Mouse (Mus musculus) liver, embryonic 16.5 days (tissue): ENCODE measurements around the gene Topbp1. TPM values are rescaled to one million over a fixed set of nuclear protein-coding genes. Genes with fewer than 3 reads are reported as not detected.

ENCODE experiments used
- ATAC-seq: fragments of 200-750 bp; cut with Nextera tagmentation; 2 replicates; pipeline ENCODE4 v1.8.0; 2017; ENCODE audit warnings: low read depth, mild to moderate bottlenecking, moderate number of reproducible peaks, moderate library complexity
- H3K27ac ChIP-seq: fragments of 300-500 bp; sonication (generic); 2 replicates; pipeline ENCODE4 v1.5.1; 2014; ENCODE audit warnings: mild to moderate bottlenecking, low read length
- H3K27me3 ChIP-seq: fragments of 300-500 bp; sonication (generic); 2 replicates; pipeline ENCODE4 v1.6.1; 2014; ENCODE audit warnings: low read depth, low read length, mixed read lengths; ENCODE audit not compliant: control insufficient read depth, insufficient read depth
- H3K36me3 ChIP-seq: fragments of 300-500 bp; sonication (generic); 2 replicates; pipeline ENCODE4 v1.6.1; 2014; ENCODE audit warnings: mild to moderate bottlenecking; ENCODE audit not compliant: control insufficient read depth, insufficient read depth
- H3K4me1 ChIP-seq: fragments of 300-500 bp; sonication (generic); 2 replicates; pipeline ENCODE4 v1.6.1; 2014; ENCODE audit warnings: low read depth, low read length, mixed read lengths; ENCODE audit not compliant: control insufficient read depth
- H3K4me2 ChIP-seq: fragments of 300-500 bp; sonication (generic); 2 replicates; pipeline ENCODE4 v1.6.1; 2014; ENCODE audit warnings: low read depth, low read length, mixed read lengths
- H3K4me3 ChIP-seq: fragments of 300-500 bp; sonication (generic); 2 replicates; pipeline ENCODE4 v1.5.1; 2014; ENCODE audit warnings: low read depth, mild to moderate bottlenecking, low read length
- H3K9ac ChIP-seq: fragments of 300-500 bp; sonication (generic); 2 replicates; pipeline ENCODE4 v1.6.1; 2014; ENCODE audit warnings: low read depth, low read length
- H3K9me3 ChIP-seq: fragments of 300-500 bp; sonication (generic); replicated peaks from 2 replicates; pipeline ENCODE4 v1.6.1; 2016; ENCODE audit warnings: low read length; ENCODE audit not compliant: control insufficient read depth
- WGBS: fragments of 180-500 bp; shearing (Covaris S2); extraction: QIAGEN DNeasy Blood & Tissue Kit; methylation state at CpG from one replicate; pipeline ENCODE4 v1.1.7; 2014; ENCODE audit not compliant: insufficient replicate concordance; 5-methylcytosine and 5-hydroxymethylcytosine counted together
- polyA plus RNA-seq: library from polyadenylated mRNA; unstranded; fragments of >200 nt; fragmentation: Nextera tagmentation; extraction: Ambion mirVana; gene quantifications from 2 replicates; pipeline ENCODE4 v1.2.1, GENCODE M21; 2015

Gene Topbp1
- polyA plus RNA-seq, 1 experiment from 2014 or later, result 29.4 TPM

GRCm38 (mm10) chr9:103387011-103387653, 82.1 kb downstream of the Topbp1 start:
- H3K9me3 ChIP-seq, result no peaks in the 10 kb centered on the region
- no peaks in the 10 kb centered on the region for H3K4me1 ChIP-seq
- no peak overlapping the region for H3K4me2 ChIP-seq
- H3K27me3 ChIP-seq, result no peaks in the 10 kb centered on the region
- ATAC-seq, result no peak
- H3K36me3 ChIP-seq, result no peaks in the 10 kb centered on the region
- 60% methylated on average over 10 of the region's 10 CpGs for WGBS
- H3K4me3 ChIP-seq, result no peak overlapping the region
- H3K9ac ChIP-seq, result no peak overlapping the region
- no peak overlapping the region for H3K27ac ChIP-seq

- no peak for ATAC-seq
- Histone ChIP-seq H3K4me2 (no peak overlapping the region), H3K4me1 (no peaks in the 10 kb centered on the region), H3K9ac (no peak overlapping the region), H3K4me3 (no peak overlapping the region), H3K36me3 (no peaks in the 10 kb centered on the region), H3K27ac (no peak overlapping the region), H3K9me3 (no peaks in the 10 kb centered on the region), H3K27me3 (no peaks in the 10 kb centered on the region)
- 71% methylated on average over 6 of the region's 6 CpGs for WGBS
Observed at GRCm38 (mm10) chr9:103389261-103389660, 84.2 kb downstream of the Topbp1 start.

GRCm38 (mm10) chr9:103391796-103392372, 86.9 kb downstream of the Topbp1 start:
- Histone ChIP-seq H3K27ac (no peak overlapping the region), H3K9me3 (no peaks in the 10 kb centered on the region), H3K9ac (no peak overlapping the region), H3K36me3 (no peaks in the 10 kb centered on the region), H3K27me3 (no peaks in the 10 kb centered on the region), H3K4me3 (no peak overlapping the region), H3K4me2 (no peak overlapping the region), H3K4me1 (no peaks in the 10 kb centered on the region)
- WGBS, result 56% methylated on average over 6 of the region's 6 CpGs
- no peak for ATAC-seq

DNA sequence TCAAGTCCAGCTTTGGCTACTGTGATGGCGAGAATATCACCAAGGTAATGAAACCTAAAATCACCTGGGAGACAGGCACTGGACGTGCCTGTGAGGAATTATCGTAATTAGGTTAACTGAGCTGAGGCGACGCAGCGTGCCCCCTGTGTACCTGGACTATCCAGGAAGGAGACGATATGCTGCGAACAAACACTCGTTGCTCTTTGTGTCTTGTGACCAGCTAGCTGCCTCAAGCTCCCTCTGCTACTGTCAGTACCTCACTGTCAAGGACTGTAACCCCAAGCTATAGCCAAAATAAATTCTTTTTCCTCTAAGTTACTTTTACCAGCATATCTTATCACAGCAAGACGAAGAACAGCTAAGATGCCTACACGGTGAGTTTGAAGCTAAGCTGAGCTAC, 88.2 kb downstream of the Topbp1 start:
- WGBS, result 77% methylated on average over 11 of the region's 11 CpGs
- Histone ChIP-seq H3K9me3 (no peaks in the 10 kb centered on the region), H3K27me3 (no peaks in the 10 kb centered on the region), H3K27ac (no peak overlapping the region), H3K9ac (no peak overlapping the region), H3K36me3 (no peaks in the 10 kb centered on the region), H3K4me1 (no peaks in the 10 kb centered on the region), H3K4me2 (no peak overlapping the region), H3K4me3 (no peak overlapping the region)
- ATAC-seq, result no peak

DNA sequence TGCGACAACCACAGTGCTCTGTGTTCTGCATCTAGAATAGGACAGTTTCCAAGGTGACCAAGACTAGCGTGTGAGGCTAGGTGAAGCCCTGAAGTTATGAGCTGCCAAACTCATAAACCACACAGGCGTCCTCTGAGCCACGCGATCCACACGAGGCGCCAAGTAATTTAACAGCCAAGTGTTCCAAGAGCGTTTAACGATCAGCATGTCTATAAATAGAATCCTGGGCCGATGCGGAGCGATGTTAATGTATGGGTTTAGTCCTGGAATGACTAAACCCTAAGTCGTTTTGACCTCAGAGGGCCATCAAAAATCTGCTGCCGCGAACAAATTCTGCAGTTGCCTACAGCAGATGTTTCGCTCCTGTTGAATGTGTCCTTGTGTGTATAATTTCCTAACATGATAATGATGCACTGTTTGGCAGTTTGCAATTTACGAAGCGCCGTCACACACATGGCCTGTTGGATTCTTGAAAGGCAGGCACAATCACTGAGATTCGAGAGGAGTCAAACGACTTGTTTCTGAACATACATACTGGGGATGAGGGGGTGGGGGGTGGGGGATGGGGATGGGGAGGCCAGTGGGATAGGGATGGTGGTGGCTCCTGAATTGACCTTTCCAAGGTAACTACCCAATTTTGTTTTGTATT, 93.6 kb downstream of the Topbp1 start:
- no peak for ATAC-seq
- 78% methylated on average over 21 of the region's 21 CpGs for WGBS
- no peak overlapping the region for H3K4me3 ChIP-seq

More for the DNA sequence above, 93.6 kb downstream of the Topbp1 start:
- Histone ChIP-seq H3K9me3 (peaks cover 2% of the 10 kb centered on the region; the same call in 1 of the 2 replicates), H3K9ac (no peak overlapping the region), H3K4me1 (no peaks in the 10 kb centered on the region), H3K36me3 (no peaks in the 10 kb centered on the region), H3K27me3 (no peaks in the 10 kb centered on the region), H3K27ac (no peak overlapping the region), H3K4me2 (no peak overlapping the region)

Other genes with a start within 250 kb of the Topbp1 start
- gene Rab6b, start 193.4 kb upstream of the Topbp1 start, polyA plus RNA-seq, result 0.13 and 0.27 TPM in 2 replicates
- gene Srprb, start 103.1 kb upstream of the Topbp1 start, polyA plus RNA-seq, result 16.9 and 17.2 TPM in 2 replicates
- 1.8 and 3.4 TPM in 2 replicates for gene Gm20425, start 74.9 kb upstream of the Topbp1 start, polyA plus RNA-seq
- gene Trf, start 74.8 kb upstream of the Topbp1 start, polyA plus RNA-seq, result 18,368 and 22,262 TPM in 2 replicates
- gene 1300017J02Rik, start 133 bp upstream of the Topbp1 start, polyA plus RNA-seq, result 102 and 113 TPM in 2 replicates
- gene Cdv3, start 60.6 kb downstream of the Topbp1 start, polyA plus RNA-seq, result 41.2 and 41.8 TPM in 2 replicates
- gene Bfsp2, start 175.2 kb downstream of the Topbp1 start, polyA plus RNA-seq, result 3.9 and 5.4 TPM in 2 replicates